Mouse (Mus musculus) hindbrain, embryonic 12.5 days (tissue): Measurements from ENCODE around the gene Ndufa5. TPM values are rescaled to one million over a fixed set of nuclear protein-coding genes. Genes with fewer than 3 reads are reported as not detected.

ENCODE experiments used
- ATAC-seq: fragments of 200-750 bp; cut with Nextera tagmentation; 2 replicates; pipeline ENCODE4 v1.8.0; 2017; ENCODE audit warnings: moderate TSS enrichment; ENCODE audit not compliant: low FRiP score
- H3K27ac ChIP-seq: fragments of 300-500 bp; sonication (generic); 2 replicates; pipeline ENCODE4 v1.5.1; 2016; ENCODE audit warnings: mild to moderate bottlenecking
- H3K27me3 ChIP-seq: fragments of 300-500 bp; sonication (generic); 2 replicates; pipeline ENCODE4 v1.6.1; 2016; ENCODE audit warnings: mild to moderate bottlenecking
- H3K36me3 ChIP-seq: fragments of 300-500 bp; sonication (generic); 2 replicates; pipeline ENCODE4 v1.6.1; 2016; ENCODE audit warnings: mild to moderate bottlenecking
- H3K4me1 ChIP-seq: fragments of 300-500 bp; sonication (generic); 2 replicates; pipeline ENCODE4 v1.6.1; 2016
- H3K4me2 ChIP-seq: fragments of 300-500 bp; sonication (generic); replicated peaks from 2 replicates; pipeline ENCODE4 v1.6.1; 2016; ENCODE audit warnings: mild to moderate bottlenecking
- H3K4me3 ChIP-seq: fragments of 300-500 bp; sonication (generic); 2 replicates; pipeline ENCODE4 v1.5.1; 2016; ENCODE audit warnings: mild to moderate bottlenecking
- H3K9ac ChIP-seq: fragments of 300-500 bp; sonication (generic); 2 replicates; pipeline ENCODE4 v1.6.1; 2016; ENCODE audit warnings: mild to moderate bottlenecking, moderate library complexity
- H3K9me3 ChIP-seq: fragments of 300-500 bp; sonication (generic); replicated peaks from 2 replicates; pipeline ENCODE4 v1.6.1; 2016; ENCODE audit warnings: mild to moderate bottlenecking
- WGBS: fragments of 180-500 bp; shearing (Covaris S2); methylation state at CpG from one replicate; pipeline ENCODE4 v1.1.7; 2016; 5-methylcytosine and 5-hydroxymethylcytosine counted together
- polyA plus RNA-seq: library from polyadenylated mRNA; unstranded; fragments of >200 nt; fragmentation: Nextera tagmentation; extraction: Ambion mirVana; gene quantifications from 2 replicates; pipeline ENCODE4 v1.2.1, GENCODE M21; 2016

Gene Ndufa5
- polyA plus RNA-seq, 1 experiment from 2014 or later: 326 TPM

GRCm38 (mm10) chr6:24546716-24547420 is 19.1 kb upstream of the Ndufa5 start:
- Histone ChIP-seq H3K27me3 (no peaks in the 10 kb centered on the region), H3K9me3 (no peaks in the 10 kb centered on the region), H3K9ac (no peak overlapping the region), H3K4me1 (no peaks in the 10 kb centered on the region), H3K27ac (no peak overlapping the region), H3K4me3 (no peak overlapping the region), H3K36me3 (no peaks in the 10 kb centered on the region), H3K4me2 (no peak overlapping the region)
- ATAC-seq: no peak
- 87% methylated on average over 1 of the region's 1 CpGs for WGBS

DNA sequence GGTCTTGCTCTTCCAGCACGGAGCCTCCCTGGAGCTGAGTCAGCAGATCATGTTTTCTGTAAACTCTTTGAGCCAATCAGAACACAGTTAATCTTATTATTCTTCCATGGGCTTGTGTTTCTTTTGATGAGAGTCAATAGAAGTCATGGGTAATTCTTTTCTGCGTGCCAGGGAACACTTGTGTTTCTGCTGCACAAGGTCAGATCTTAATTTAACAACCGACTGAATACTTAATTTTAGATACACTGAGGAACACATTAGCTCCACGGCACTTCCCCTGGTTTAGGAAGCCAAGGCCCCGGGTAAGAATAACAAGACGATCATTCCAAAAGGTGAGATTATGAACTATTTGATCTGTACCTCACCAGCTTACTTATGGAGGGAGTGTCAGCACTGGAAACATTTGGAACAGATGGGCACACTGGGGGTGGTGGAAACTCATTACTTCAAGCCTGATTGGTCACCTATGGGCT is 15.3 kb upstream of the Ndufa5 start:
- no peak overlapping the region for H3K4me3 ChIP-seq
- no peaks in the 10 kb centered on the region for H3K36me3 ChIP-seq
- H3K4me2 ChIP-seq: no peak overlapping the region
- no peaks in the 10 kb centered on the region for H3K27me3 ChIP-seq
- no peaks in the 10 kb centered on the region for H3K9me3 ChIP-seq
- WGBS: 71% methylated on average over 6 of the region's 6 CpGs
- H3K27ac ChIP-seq: no peak overlapping the region
- no peak overlapping the region for H3K9ac ChIP-seq
- no peak for ATAC-seq
- no peaks in the 10 kb centered on the region for H3K4me1 ChIP-seq

DNA sequence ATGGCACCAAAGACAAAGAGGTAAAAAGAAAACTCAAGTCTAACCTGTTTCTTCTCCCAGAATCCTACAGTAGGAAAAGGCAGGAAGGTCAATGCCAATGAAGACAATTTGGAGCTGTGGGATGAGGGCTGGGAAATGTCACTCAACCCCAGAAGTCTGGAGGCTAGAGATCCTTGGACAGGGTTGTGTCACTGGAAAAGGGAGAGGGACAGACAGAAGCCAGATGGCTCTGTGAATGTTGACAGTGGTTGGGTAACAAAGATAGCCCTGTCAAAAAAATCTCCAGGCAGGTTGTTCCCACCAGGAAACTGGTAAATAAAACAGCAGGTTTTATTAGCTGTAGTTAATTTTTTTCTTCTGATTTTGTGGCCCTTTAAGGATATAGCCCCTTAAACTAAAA is 14.6 kb upstream of the Ndufa5 start:
- Histone ChIP-seq H3K4me1 (no peaks in the 10 kb centered on the region), H3K27me3 (no peaks in the 10 kb centered on the region), H3K9me3 (no peaks in the 10 kb centered on the region), H3K4me3 (no peak overlapping the region), H3K9ac (no peak overlapping the region), H3K36me3 (no peaks in the 10 kb centered on the region), H3K27ac (no peak overlapping the region), H3K4me2 (no peak overlapping the region)
- ATAC-seq: no peak

- H3K9ac ChIP-seq: no peak overlapping the region
- no peak for ATAC-seq
- no peaks in the 10 kb centered on the region for H3K9me3 ChIP-seq
- no peaks in the 10 kb centered on the region for H3K27me3 ChIP-seq
- 81% methylated on average over 4 of the region's 4 CpGs for WGBS
- H3K4me3 ChIP-seq: no peak overlapping the region
- no peaks in the 10 kb centered on the region for H3K36me3 ChIP-seq
- no peak overlapping the region for H3K27ac ChIP-seq
- no peak overlapping the region for H3K4me2 ChIP-seq
- H3K4me1 ChIP-seq: no peaks in the 10 kb centered on the region
Measured at GRCm38 (mm10) chr6:24540106-24540505, 12.3 kb upstream of the Ndufa5 start.

DNA sequence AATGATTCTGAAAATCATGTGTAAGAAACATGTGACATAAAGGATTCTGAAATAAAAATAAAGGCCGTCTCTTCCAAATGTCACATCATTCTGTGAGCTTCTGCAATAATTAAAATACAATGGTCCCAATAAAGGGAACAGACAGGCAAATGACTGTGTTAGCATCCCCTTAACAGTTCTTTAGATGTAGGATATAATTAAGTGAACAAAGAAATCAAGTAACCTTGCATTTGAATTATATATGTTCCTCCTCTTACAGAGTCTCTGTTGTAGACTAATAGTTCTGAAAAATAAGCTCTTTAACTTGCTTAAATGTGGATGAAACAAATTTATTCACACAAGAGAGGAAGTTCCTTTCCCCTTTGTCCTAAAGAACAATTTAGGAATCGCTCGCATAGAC is 10.6 kb upstream of the Ndufa5 start:
- no peak overlapping the region for H3K27ac ChIP-seq
- no peak overlapping the region for H3K4me2 ChIP-seq
- H3K4me1 ChIP-seq: no peaks in the 10 kb centered on the region
- H3K9me3 ChIP-seq: no peaks in the 10 kb centered on the region
- WGBS: 78% methylated on average over 3 of the region's 3 CpGs
- H3K27me3 ChIP-seq: no peaks in the 10 kb centered on the region
- H3K36me3 ChIP-seq: no peaks in the 10 kb centered on the region
- H3K9ac ChIP-seq: no peak overlapping the region
- H3K4me3 ChIP-seq: no peak overlapping the region
- ATAC-seq: no peak

DNA sequence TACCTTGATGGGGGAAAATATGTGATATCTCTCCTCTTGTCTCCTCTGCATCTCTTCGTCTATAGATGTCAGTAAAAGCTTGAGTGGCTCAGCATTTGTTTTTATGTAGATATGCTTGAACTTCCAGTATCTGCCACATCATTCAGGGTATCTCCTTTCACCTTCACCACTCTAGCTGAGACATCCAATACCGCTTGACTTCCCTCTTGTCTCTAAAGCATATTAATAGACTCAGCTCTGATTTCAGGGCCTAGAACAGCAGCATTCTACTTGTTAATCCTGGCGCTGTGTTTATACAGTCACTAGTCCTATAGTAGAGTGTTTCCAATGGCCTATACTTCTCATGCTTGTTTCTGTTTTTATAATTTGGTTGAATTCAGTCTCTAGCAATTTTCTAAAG is 5.0 kb upstream of the Ndufa5 start:
- Histone ChIP-seq H3K4me3 (no peak overlapping the region), H3K27ac (no peak overlapping the region), H3K9ac (no peak overlapping the region), H3K27me3 (no peaks in the 10 kb centered on the region), H3K36me3 (no peaks in the 10 kb centered on the region), H3K4me2 (no peak overlapping the region), H3K4me1 (peaks cover 4% of the 10 kb centered on the region; the same call in 1 of the 2 replicates), H3K9me3 (no peaks in the 10 kb centered on the region)
- no peak for ATAC-seq
- WGBS: 88% methylated on average over 3 of the region's 3 CpGs

GRCm38 (mm10) chr6:24530711-24531420 is 3.1 kb upstream of the Ndufa5 start:
- Histone ChIP-seq H3K27ac (no peak overlapping the region), H3K4me3 (no peak overlapping the region), H3K27me3 (no peaks in the 10 kb centered on the region), H3K9ac (no peak overlapping the region; the same call in 1 of the 2 replicates), H3K36me3 (no peaks in the 10 kb centered on the region), H3K9me3 (no peaks in the 10 kb centered on the region), H3K4me1 (peaks cover 13% of the 10 kb centered on the region), H3K4me2 (peak overlapping the region; percentile 40)
- ATAC-seq: no peak
- 61% methylated on average over 11 of the region's 11 CpGs for WGBS

DNA sequence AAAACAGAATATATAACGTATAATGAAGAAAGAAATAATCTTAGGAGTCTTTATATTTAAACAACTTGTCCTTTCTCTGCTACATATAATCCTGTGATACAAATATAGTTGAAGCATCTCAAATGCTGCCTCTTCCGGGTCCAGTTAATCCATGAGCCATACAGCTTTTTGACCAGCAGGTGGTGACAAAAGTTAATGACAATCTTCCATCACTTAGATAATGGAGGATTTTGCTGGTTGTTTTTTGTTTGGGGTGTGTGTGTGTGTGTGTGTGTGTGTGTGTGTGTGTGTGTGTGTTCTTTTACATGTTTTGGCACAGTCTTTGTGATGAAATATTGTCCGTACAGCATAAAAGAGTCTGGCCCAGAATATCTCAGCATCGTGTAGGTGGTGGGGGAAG is 2.4 kb upstream of the Ndufa5 start:
- no peaks in the 10 kb centered on the region for H3K27me3 ChIP-seq
- peaks cover 16% of the 10 kb centered on the region for H3K4me1 ChIP-seq
- peak overlapping the region; percentile 40 for H3K4me2 ChIP-seq
- 25% methylated on average over 4 of the region's 4 CpGs for WGBS
- no peaks in the 10 kb centered on the region for H3K9me3 ChIP-seq
- H3K36me3 ChIP-seq: no peaks in the 10 kb centered on the region
- ATAC-seq: no peak
- H3K9ac ChIP-seq: no peak overlapping the region; the same call in 1 of the 2 replicates
- no peak overlapping the region for H3K27ac ChIP-seq
- H3K4me3 ChIP-seq: no peak overlapping the region

DNA sequence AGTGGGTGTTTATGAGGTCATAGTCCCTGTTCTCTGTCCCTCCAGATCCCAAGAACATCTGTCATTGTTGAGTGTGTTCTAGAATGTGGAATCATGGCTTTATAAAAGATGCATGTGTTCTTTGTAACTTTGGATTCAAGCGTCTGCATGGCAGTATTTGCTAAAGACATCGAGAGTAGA is 141 bp upstream of the Ndufa5 start, which contains the start of gene Asb15:
Gene Asb15, plus strand, starts transcription at position 81 of the 180 bp plus-strand sequence.
- Histone ChIP-seq H3K9me3 (no peaks in the 10 kb centered on the region), H3K27me3 (no peaks in the 10 kb centered on the region), H3K36me3 (0 out of 2 replicates have a peak, but pooled peaks cover 2% of the 10 kb centered on the region), H3K9ac (peak within 1 kb of the TSS; percentile 59), H3K4me1 (peaks cover 16% of the 10 kb centered on the region), H3K4me2 (peak within 1 kb of the TSS; percentile 75), H3K27ac (no peak within 1 kb of the TSS), H3K4me3 (peak within 1 kb of the TSS; percentile 59)
- 58% methylated on average over 2 of the region's 2 CpGs for WGBS
- no peak for ATAC-seq

DNA sequence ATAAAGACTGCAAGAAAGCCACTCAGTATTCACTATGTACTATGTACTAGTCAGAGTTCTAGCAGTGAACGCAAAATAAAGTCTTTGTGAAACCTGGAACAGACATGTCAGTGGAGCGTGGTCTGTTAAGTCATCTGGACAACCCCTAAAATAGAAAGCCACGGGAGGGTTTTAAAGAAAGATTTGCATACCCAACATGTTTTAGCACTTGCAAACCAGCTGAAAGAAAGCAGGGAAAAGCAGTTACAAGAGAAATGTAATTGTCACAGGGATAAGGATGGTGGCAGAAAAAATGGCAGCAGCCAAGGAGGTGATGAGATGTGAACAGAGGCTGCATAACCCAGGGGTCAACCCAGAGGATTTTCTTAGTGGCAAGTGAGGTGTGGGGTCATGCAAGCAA is 2.1 kb downstream of the Ndufa5 start:
- no peak overlapping the region for H3K4me2 ChIP-seq
- no peak overlapping the region for H3K27ac ChIP-seq
- ATAC-seq: no peak
- WGBS: 95% methylated on average over 3 of the region's 3 CpGs
- H3K36me3 ChIP-seq: peaks cover 18% of the 10 kb centered on the region
- H3K9ac ChIP-seq: no peak overlapping the region
- no peaks in the 10 kb centered on the region for H3K27me3 ChIP-seq
- H3K9me3 ChIP-seq: no peaks in the 10 kb centered on the region
- H3K4me1 ChIP-seq: peaks cover 16% of the 10 kb centered on the region
- H3K4me3 ChIP-seq: no peak overlapping the region

DNA sequence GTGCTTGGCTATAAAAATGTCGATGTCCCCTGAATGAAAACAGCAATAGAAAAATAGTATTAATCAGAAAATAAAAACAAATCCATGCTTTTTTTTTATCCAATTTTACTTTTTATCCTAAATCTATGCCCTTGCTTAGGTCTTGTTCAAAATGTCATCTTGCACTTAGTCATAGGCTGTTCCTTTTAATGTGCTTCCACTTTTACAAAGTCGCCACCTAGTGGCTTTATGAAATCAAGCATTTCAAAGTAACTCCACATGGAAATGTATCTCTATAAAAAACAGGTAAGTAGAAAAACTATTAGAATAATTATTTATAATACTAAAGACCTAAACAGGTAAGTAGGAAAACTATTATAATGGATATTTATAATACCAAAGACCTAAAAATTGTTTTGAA is 11.6 kb downstream of the Ndufa5 start:
- ATAC-seq: peak; percentile 52; the same call in 1 of the 2 replicates
- Histone ChIP-seq H3K27ac (no peak overlapping the region), H3K9ac (no peak overlapping the region), H3K4me1 (peaks cover 8% of the 10 kb centered on the region), H3K4me2 (no peak overlapping the region), H3K27me3 (no peaks in the 10 kb centered on the region), H3K36me3 (peaks cover 22% of the 10 kb centered on the region), H3K4me3 (no peak overlapping the region), H3K9me3 (no peaks in the 10 kb centered on the region)
- 41% methylated on average over 2 of the region's 2 CpGs for WGBS

GRCm38 (mm10) chr6:24514552-24515284 is 13.1 kb downstream of the Ndufa5 start, which contains the start of gene Iqub:
Gene Iqub, minus strand, starts transcription at chr6:24515067.
- Histone ChIP-seq H3K9me3 (no peaks in the 10 kb centered on the region), H3K36me3 (peaks cover 15% of the 10 kb centered on the region), H3K4me1 (peaks cover 8% of the 10 kb centered on the region), H3K27ac (no peak within 1 kb of the TSS), H3K27me3 (no peaks in the 10 kb centered on the region), H3K4me2 (peak within 1 kb of the TSS; percentile 27), H3K9ac (no peak within 1 kb of the TSS), H3K4me3 (no peak within 1 kb of the TSS)
- WGBS: 22% methylated on average over 13 of the region's 13 CpGs
- peak; percentile 76 for ATAC-seq
